Comparison of ENCODE assay signal across 13 mouse cellular contexts in the genomic region with DNA sequence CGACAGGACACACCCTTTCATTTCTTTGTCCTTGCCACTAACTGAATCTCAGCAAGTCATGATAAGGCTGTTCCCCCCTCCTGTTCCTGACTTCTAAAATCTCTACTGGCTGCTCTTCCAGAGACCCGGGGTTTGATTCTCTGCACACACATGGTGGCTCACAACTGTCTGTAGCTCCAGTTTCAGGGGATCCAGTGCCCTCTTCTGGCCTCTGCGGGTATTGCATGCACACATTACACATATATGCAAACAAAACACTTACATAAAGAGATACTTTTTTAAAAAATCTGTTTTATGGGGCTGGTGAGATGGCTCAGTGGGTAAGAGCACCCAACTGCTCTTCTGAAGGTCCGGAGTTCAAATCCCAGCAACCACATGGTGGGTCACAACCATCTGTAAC.
DNase-seq lines count a peak whose midpoint lies in the region; TF ChIP-seq lines count a peak whose summit lies in the region.
"Had no signal": no experiment of that assay in that cellular context is flagged by ENCODE, and none has a peak within 500 bp of the region (broad histone marks: within the 10 kb centered on the region; RNA-seq: fewer than 3 reads in every experiment).

No protein-coding gene starts in this region.

- peaks cover 4% of the 10 kb centered on the region; the same call in 1 of the 2 replicates for H3K4me1 ChIP-seq in bone marrow, adult 2 months (ENCODE audit: control insufficient read depth, insufficient read depth, low read length)

- DNase-seq in kidney, postnatal 10 days: peak; percentile 39
- no peak for DNase-seq in kidney, adult 18-20 months
- DNase-seq in thymus, postnatal 4 days: peak; percentile 51
- no peak for DNase-seq in thymus, postnatal 0 days (ENCODE audit: low spot score)
- no peak for DNase-seq in adrenal gland, adult 2 months
- no peak for DNase-seq in right cerebral cortex, adult 18-20 months
- DNase-seq: adrenal gland, postnatal 25 days; cerebellum, adult 2 months had no signal

- WGBS in bone marrow, adult 2 months: 87% methylated on average over 4 of the region's 4 CpGs

- 0 out of 2 replicates have a peak, but pooled peaks have one; percentile 22 for TF ChIP-seq CTCF in bone marrow, adult 2 months (IDR thresholded peaks at IDR 0.05; ENCODE audit: control insufficient read depth, insufficient read depth, low read length)

- H3K27ac ChIP-seq in bone marrow, adult 2 months (ENCODE audit: control insufficient read depth, insufficient read depth, low read depth, low read length, poor library complexity): no peak overlapping the region
- H3K27ac ChIP-seq: heart, embryonic 10.5 days; kidney, embryonic 15.5 days; limb, embryonic 12.5 days; macrophage had no signal

- H3K4me3 ChIP-seq in bone marrow, adult 2 months (replicated peaks; ENCODE audit: control insufficient read depth, low read depth, low read length): no peak overlapping the region
- H3K4me3 ChIP-seq: heart, embryonic 10.5 days; kidney, embryonic 15.5 days; limb, embryonic 12.5 days had no signal

- no peak for TF ChIP-seq POLR2A in bone marrow, adult 2 months (IDR thresholded peaks at IDR 0.05; ENCODE audit: borderline replicate concordance, control insufficient read depth, low read depth, low read length)

Comparison
In these comparisons a context has a peak if more than half of its experiments do, and no peak if none do; other contexts are left out.
1. DNase-seq: peak in kidney, postnatal 10 days (single experiment) and thymus, postnatal 4 days (single experiment); none in kidney, adult 18-20 months (single experiment), thymus, postnatal 0 days (single experiment), adrenal gland, adult 2 months (single experiment) and right cerebral cortex, adult 18-20 months (single experiment).